Mouse (Mus musculus) myocyte (in vitro differentiated cells): Measurements from ENCODE around the gene Ppid.

Source experiments
- E2F4 ChIP-seq: IDR thresholded peaks from one replicate; pipeline ENCODE4 v1.6.1; 2011; ENCODE audit warnings: mild to moderate bottlenecking, control low read depth, moderate library complexity; ENCODE audit not compliant: insufficient read depth
- MYOD1 ChIP-seq, 3 experiments: IDR thresholded peaks; one replicate each; pipeline ENCODE4 v1.6.1; 2011; ENCODE audit warnings: control low read depth in 2 of 3, low read depth in 2 of 3, mild to moderate bottlenecking in 2 of 3, moderate library complexity in 1 of 3; ENCODE audit not compliant: insufficient read length in 2 of 3, control insufficient read depth in 1 of 3
- POLR2A ChIP-seq: IDR thresholded peaks from one replicate; pipeline ENCODE4 v1.6.1; 2011; ENCODE audit warnings: low read depth, mild to moderate bottlenecking, control low read depth, moderate library complexity; ENCODE audit not compliant: insufficient read length
- POLR2AphosphoS2 ChIP-seq: IDR thresholded peaks from one replicate; pipeline ENCODE4 v1.6.1; 2011; ENCODE audit warnings: low read depth, control low read depth; ENCODE audit not compliant: insufficient read length
- TCF12 ChIP-seq: IDR thresholded peaks from one replicate; pipeline ENCODE4 v1.6.1; 2011; ENCODE audit warnings: mild to moderate bottlenecking, control low read depth; ENCODE audit not compliant: poor library complexity, insufficient read depth, severe bottlenecking
- TCF3 ChIP-seq: IDR thresholded peaks from one replicate; pipeline ENCODE4 v1.6.1; 2011; ENCODE audit warnings: low read depth, control low read depth; ENCODE audit not compliant: insufficient read length
- USF1 ChIP-seq: IDR thresholded peaks from one replicate; pipeline ENCODE4 v1.6.1; 2011; ENCODE audit warnings: low read depth, mild to moderate bottlenecking, control low read depth, moderate library complexity

- TF ChIP-seq POLR2AphosphoS2 (no peak), USF1 (no peak), POLR2A (no peak), TCF12 (no peak), TCF3 (no peak), MYOD1 (IDR thresholded peaks at IDR 0.05; ENCODE audit: control insufficient read depth in 1 of 3, insufficient read length in 2 of 3, low read depth in 2 of 3) (no peak), E2F4 (no peak)
Measured at GRCm38 (mm10) chr3:79652129-79652528, 61.0 kb downstream of the Ppid start.
